Mouse (Mus musculus) brain, embryonic 14.5 days (tissue): ENCODE data around the gene Tmem120b.

Experiments used
- CTCF ChIP-seq: fragments of 200-500 bp; IDR thresholded peaks from 2 replicates; pipeline ENCODE4 v1.5.1; 2012; ENCODE audit warnings: inconsistent platforms, mild to moderate bottlenecking, moderate library complexity, borderline replicate concordance; ENCODE audit not compliant: insufficient read depth, insufficient read length; ENCODE audit errors: extremely low read depth
- POLR2A ChIP-seq: fragments of 200-500 bp; IDR thresholded peaks from 2 replicates; pipeline ENCODE4 v1.6.1; 2012; ENCODE audit warnings: mild to moderate bottlenecking, inconsistent platforms, borderline replicate concordance; ENCODE audit not compliant: poor library complexity, insufficient read depth, insufficient read length, severe bottlenecking; ENCODE audit errors: extremely low read depth

GRCm38 (mm10) chr5:123127031-123127430 is 58.8 kb downstream of the Tmem120b start:
- TF ChIP-seq POLR2A (no peak), CTCF (no peak)
